Mouse (Mus musculus) heart, embryonic 16.5 days (tissue): Measurements from ENCODE around the gene Dynlt3. TPM values are rescaled to one million over a fixed set of nuclear protein-coding genes. Genes with fewer than 3 reads are reported as not detected.

ENCODE experiments used
- polyA plus RNA-seq: library from polyadenylated mRNA; unstranded; fragments of >200 nt; fragmentation: Nextera tagmentation; extraction: Ambion mirVana; gene quantifications from 2 replicates; pipeline ENCODE4 v1.2.1, GENCODE M21; 2015

Dynlt3 gene
- polyA plus RNA-seq, 1 experiment from 2014 or later, result 68.6 TPM

Other genes with a start within 250 kb of the Dynlt3 start
- 2.2 and 2.3 TPM in 2 replicates for gene Cybb, start 175.2 kb downstream of the Dynlt3 start, polyA plus RNA-seq
- gene H2al1o, start 90.6 kb downstream of the Dynlt3 start, polyA plus RNA-seq, result not detected in 2 replicates
- not detected in 2 replicates for gene Hypm, start 183.9 kb upstream of the Dynlt3 start, polyA plus RNA-seq
- gene H2al3, start 186.7 kb upstream of the Dynlt3 start, polyA plus RNA-seq, result not detected in 2 replicates
- gene Sytl5, start 222.6 kb upstream of the Dynlt3 start, polyA plus RNA-seq, result 0.09 and 0.17 TPM in 2 replicates